Mouse (Mus musculus) CH12.LX (cell line): ENCODE data around the gene Chst2. TPM values are rescaled to one million over a fixed set of nuclear protein-coding genes. Genes with fewer than 3 reads are reported as not detected.

Experiments
- DNase-seq: peaks from one replicate; pipeline ENCODE4 v3.0.0-alpha.2; 2013; ENCODE audit errors: extremely low read depth
- H3K27ac ChIP-seq: 2 replicates; pipeline ENCODE4 v1.5.1; 2012; ENCODE audit warnings: low read depth, mild to moderate bottlenecking, control low read depth, moderate library complexity; ENCODE audit not compliant: insufficient read depth
- H3K27me3 ChIP-seq: replicated peaks from 2 replicates; pipeline ENCODE3; 2012; ENCODE audit warnings: inconsistent platforms
- H3K36me3 ChIP-seq, 2 experiments: replicated peaks in 1 of 2; 2 replicates each; pipeline versions ENCODE3 to v1.6.1; 2012; ENCODE audit warnings: inconsistent platforms in 1 of 2, low read length in 1 of 2, mild to moderate bottlenecking in 1 of 2, mixed read lengths in 1 of 2, moderate library complexity in 1 of 2; ENCODE audit not compliant: control insufficient read depth in 1 of 2, insufficient read depth in 1 of 2
- H3K4me1 ChIP-seq, 2 experiments: 2 replicates each; pipeline ENCODE4 v1.6.1; 2012; ENCODE audit warnings: inconsistent platforms in 1 of 2, moderate library complexity in 1 of 2; ENCODE audit not compliant: insufficient read depth in 2 of 2, control insufficient read depth in 1 of 2
- H3K4me2 ChIP-seq: 2 replicates; pipeline ENCODE4 v1.6.1; 2012; ENCODE audit warnings: low read depth, mild to moderate bottlenecking, control low read depth; ENCODE audit not compliant: poor library complexity, insufficient read depth, severe bottlenecking
- H3K4me3 ChIP-seq, 3 experiments: fragments of 150-350 bp in 1 of 3; sonication (generic) in 1 of 3; replicated peaks in 1 of 3; 2 replicates each; pipeline versions ENCODE3 to v1.5.1; 2011 to 2012; ENCODE audit warnings: low read depth in 2 of 3, low read length in 2 of 3, mild to moderate bottlenecking in 2 of 3, moderate library complexity in 2 of 3, control low read depth in 1 of 3, improper control_type of control experiment in 1 of 3, inconsistent platforms in 1 of 3, mixed read lengths in 1 of 3; ENCODE audit not compliant: poor library complexity in 1 of 3
- H3K79me2 ChIP-seq: replicated peaks from 2 replicates; pipeline ENCODE4 v1.6.1; 2012; ENCODE audit warnings: mild to moderate bottlenecking, moderate library complexity; ENCODE audit not compliant: control insufficient read depth, poor library complexity, insufficient read depth, severe bottlenecking; ENCODE audit errors: extremely low read depth
- H3K9ac ChIP-seq: 2 replicates; pipeline ENCODE4 v1.6.1; 2012; ENCODE audit warnings: low read depth, mild to moderate bottlenecking, control low read depth, moderate library complexity; ENCODE audit not compliant: insufficient read depth
- H3K9me3 ChIP-seq: replicated peaks from 2 replicates; pipeline ENCODE3; 2012; ENCODE audit warnings: low read length, inconsistent platforms, mixed read lengths
- BHLHE40 ChIP-seq: IDR thresholded peaks from 2 replicates; pipeline ENCODE4 v1.6.1; 2011; ENCODE audit warnings: mild to moderate bottlenecking, low read depth, low read length, improper control_type of control experiment
- EP300 ChIP-seq: IDR thresholded peaks from 2 replicates; pipeline ENCODE4 v1.6.1; 2011; ENCODE audit warnings: low read length, improper control_type of control experiment
- ETS1 ChIP-seq: conservative IDR thresholded peaks from 2 replicates; pipeline ENCODE4 v1.6.1; 2012; ENCODE audit warnings: low read depth, mild to moderate bottlenecking, inconsistent platforms, low read length, improper control_type of control experiment, moderate library complexity
- MAX ChIP-seq: IDR thresholded peaks from 2 replicates; pipeline ENCODE4 v1.6.1; 2011; ENCODE audit warnings: low read length, improper control_type of control experiment
- MYC ChIP-seq: IDR thresholded peaks from 2 replicates; pipeline ENCODE4 v1.6.1; 2011; ENCODE audit warnings: low read depth, mild to moderate bottlenecking, improper control_type of control experiment, low read length
- NELFE ChIP-seq: IDR thresholded peaks from 2 replicates; pipeline ENCODE4 v1.6.1; 2011; ENCODE audit warnings: low read depth, low read length, improper control_type of control experiment
- SMC3 ChIP-seq: IDR thresholded peaks from 2 replicates; pipeline ENCODE4 v1.6.1; 2011; ENCODE audit warnings: low read depth, low read length, improper control_type of control experiment
- TCF12 ChIP-seq: IDR thresholded peaks from 2 replicates; pipeline ENCODE4 v1.6.1; 2014; ENCODE audit warnings: low read depth, mild to moderate bottlenecking, inconsistent platforms, low read length, improper control_type of control experiment
- ZKSCAN1 ChIP-seq: IDR thresholded peaks from 2 replicates; pipeline ENCODE4 v1.6.1; 2012; ENCODE audit warnings: low read depth, inconsistent platforms, low read length, improper control_type of control experiment, borderline replicate concordance
- ZMIZ1 ChIP-seq: IDR thresholded peaks from 2 replicates; pipeline ENCODE4 v1.6.1; 2012; ENCODE audit warnings: low read depth, mild to moderate bottlenecking, inconsistent platforms, low read length, improper control_type of control experiment
- dilution Hi-C: fragments of 300-500 bp; cut with MboI; formaldehyde crosslinking; loops from 2 replicates; pipeline ENCODE4 v1.14.3; 2020; ENCODE audit warnings: low sequenced_read_pairs; ENCODE audit not compliant: extremely low pct_unique_long_range_greater_than_20kb, extremely low pct_ligation_motif_present
- in situ Hi-C: fragments of 300-500 bp; cut with MboI; formaldehyde crosslinking; loops from 3 replicates; pipeline ENCODE4 v1.14.3; 2019; ENCODE audit warnings: low sequenced_read_pairs, low pct_ligation_motif_present, low pct_unique_long_range_greater_than_20kb, mixed read lengths
- polyA plus RNA-seq: library from polyadenylated mRNA; unstranded; fragments of >175 nt; gene quantifications from 2 replicates; pipeline ENCODE4 v1.2.1, GENCODE M21; 2012; ENCODE audit warnings: low read depth; ENCODE audit not compliant: insufficient read length
- total RNA-seq, 2 experiments: library from RNA; depleted of rRNA; stranded (reverse); fragments of 300-350 nt in 1 of 2; fragments of >200 nt in 1 of 2; gene quantifications; 2 replicates each; pipeline ENCODE4 v1.2.3; 2012 to 2014

Gene Chst2
- total and polyA plus RNA-seq, 3 experiments = not detected

DNA sequence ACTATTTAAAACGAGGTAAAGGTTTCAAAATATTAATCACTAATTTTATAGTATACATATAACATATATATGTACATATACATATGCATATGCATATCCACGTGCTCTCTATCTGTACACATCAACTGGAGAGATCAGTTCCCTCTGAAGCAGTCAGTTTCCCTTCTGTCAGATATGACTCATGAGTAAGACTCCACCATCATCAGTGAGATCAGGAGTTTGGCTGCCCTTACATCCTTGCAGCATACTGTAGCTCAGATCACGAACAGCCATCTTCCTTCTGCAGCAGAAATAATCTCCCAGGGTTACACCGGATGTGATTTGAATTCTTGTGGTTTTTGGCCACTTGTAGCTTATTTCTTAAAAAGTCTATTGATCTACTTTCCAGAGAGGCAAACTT lies 56.0 kb downstream of the Chst2 start:
- dilution Hi-C loops (no loop called here), in situ Hi-C loops (no loop called here)
- DNase-seq = peak; percentile 85
- H3K9ac ChIP-seq = no peak overlapping the region
- no peaks in the 10 kb centered on the region for H3K79me2 ChIP-seq
- peaks cover 0 to 31% of the 10 kb centered on the region in 2 experiments; a peak in 2 of 4 replicates for H3K4me1 ChIP-seq
- peaks cover 2% of the 10 kb centered on the region for H3K9me3 ChIP-seq
- H3K4me2 ChIP-seq = no peak overlapping the region
- H3K27me3 ChIP-seq = no peaks in the 10 kb centered on the region
- no peak overlapping the region for H3K27ac ChIP-seq
- no peak for TF ChIP-seq NELFE
- peak; percentile 56 for TF ChIP-seq BHLHE40
- no peak; the same call in none of the 2 replicates for TF ChIP-seq EP300
- TF ChIP-seq ZMIZ1 = no peak
- TF ChIP-seq TCF12 = peak; percentile 5; the same call in 1 of the 2 replicates
- TF ChIP-seq ZKSCAN1 = no peak
- TF ChIP-seq MAX = 0 out of 2 replicates have a peak, but pooled peaks have one; percentile 17
- no peak for TF ChIP-seq MYC
- peak; percentile 25; the same call in 1 of the 2 replicates for TF ChIP-seq ETS1
- no peak for TF ChIP-seq SMC3
- no peaks in the 10 kb centered on the region for H3K36me3 ChIP-seq
- no peak overlapping the region for H3K4me3 ChIP-seq

Other genes with a start within 250 kb of the Chst2 start
- gene U2surp, start 105.3 kb upstream of the Chst2 start, total RNA-seq (2012; rRNA removed) = 46.5 and 64.0 TPM in 2 replicates
- 87.7 and 121 TPM in 2 replicates for gene U2surp, start 105.3 kb upstream of the Chst2 start, total RNA-seq (2014; rRNA removed)
- 100 and 103 TPM in 2 replicates for gene U2surp, start 105.3 kb upstream of the Chst2 start, polyA plus RNA-seq
- gene Paqr9, start 152.9 kb upstream of the Chst2 start, total RNA-seq (2012; rRNA removed) = not detected in 2 replicates
- gene Paqr9, start 152.9 kb upstream of the Chst2 start, total RNA-seq (2014; rRNA removed) = not detected in 2 replicates
- gene Paqr9, start 152.9 kb upstream of the Chst2 start, polyA plus RNA-seq = not detected in 2 replicates
- 0.04 TPM in 1 of 2 replicates, not detected in the other for gene Pcolce2, start 230.9 kb upstream of the Chst2 start, total RNA-seq (2012; rRNA removed)
- gene Pcolce2, start 230.9 kb upstream of the Chst2 start, total RNA-seq (2014; rRNA removed) = not detected in 2 replicates
- gene Pcolce2, start 230.9 kb upstream of the Chst2 start, polyA plus RNA-seq = 0.11 TPM in 1 of 2 replicates, not detected in the other